Mouse (Mus musculus): ENCODE data around the gene Arpc3. TPM values are rescaled to one million over a fixed set of nuclear protein-coding genes. Genes with fewer than 3 reads are reported as not detected.

Gene Arpc3
- 159 and 165 TPM in 2 replicates for polyA plus RNA-seq (2012; rRNA removed)

DNA sequence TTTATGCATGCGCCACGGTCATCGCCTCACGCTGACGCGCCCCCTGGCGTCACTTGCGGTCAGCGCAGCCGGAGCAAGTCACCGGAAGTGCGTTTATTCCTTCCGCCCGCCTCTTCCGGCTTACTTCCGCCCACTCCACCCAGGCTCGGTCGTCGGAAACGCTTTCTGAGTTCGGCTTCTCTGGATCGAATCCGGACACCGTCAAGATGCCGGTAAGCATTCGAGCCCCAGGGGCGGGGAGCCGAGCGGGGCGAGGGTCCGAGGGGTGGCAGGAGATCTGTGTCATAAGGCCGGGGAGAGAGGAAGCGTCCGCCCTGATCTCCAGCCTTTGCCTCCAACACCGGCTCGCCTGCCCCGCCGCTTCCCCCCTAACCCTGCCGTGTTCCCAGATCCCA is at the start of gene Arpc3:
Arpc3 (plus strand) TSS at position 93 of the 395 bp plus-strand sequence.

DNA sequence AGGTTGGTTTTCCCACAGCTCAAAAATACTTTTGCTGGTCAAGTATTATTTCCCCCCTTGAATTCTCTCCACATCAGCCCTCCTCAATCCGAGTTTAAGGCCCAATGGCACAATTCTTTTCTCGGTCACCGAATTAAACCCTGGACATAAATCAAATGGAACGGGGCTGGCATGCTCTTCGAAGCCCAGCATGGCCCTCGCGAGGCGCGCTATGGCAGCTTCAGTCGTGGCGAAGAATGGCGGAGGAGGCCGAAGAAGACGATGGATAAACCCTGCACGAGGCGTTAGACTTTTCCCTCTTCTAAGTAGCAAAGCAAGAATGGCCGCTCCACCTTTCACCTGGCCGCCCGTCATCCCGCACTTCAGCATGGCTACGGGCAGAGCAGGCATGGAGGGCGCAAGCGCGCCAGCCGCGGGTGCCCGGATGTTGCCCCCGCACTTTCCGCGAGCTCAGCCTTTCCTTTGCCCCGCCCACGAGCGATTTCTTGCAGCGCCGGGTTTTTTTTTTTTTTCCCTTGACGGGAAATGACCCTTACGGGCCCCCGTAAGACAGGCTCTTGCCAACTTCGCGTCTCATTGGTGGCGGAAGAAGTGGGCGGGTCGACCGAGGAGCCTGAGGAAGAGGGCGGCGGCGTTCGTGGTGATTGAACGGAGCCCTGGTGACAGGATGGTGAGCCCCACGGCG is 37.7 kb upstream of the Arpc3 start, which contains the start of the genes Rad9b and Vps29:
Rad9b (minus strand) TSS at position 427 of the 685 bp plus-strand sequence.
Vps29 (plus strand) TSS at position 563 of the 685 bp plus-strand sequence.

DNA sequence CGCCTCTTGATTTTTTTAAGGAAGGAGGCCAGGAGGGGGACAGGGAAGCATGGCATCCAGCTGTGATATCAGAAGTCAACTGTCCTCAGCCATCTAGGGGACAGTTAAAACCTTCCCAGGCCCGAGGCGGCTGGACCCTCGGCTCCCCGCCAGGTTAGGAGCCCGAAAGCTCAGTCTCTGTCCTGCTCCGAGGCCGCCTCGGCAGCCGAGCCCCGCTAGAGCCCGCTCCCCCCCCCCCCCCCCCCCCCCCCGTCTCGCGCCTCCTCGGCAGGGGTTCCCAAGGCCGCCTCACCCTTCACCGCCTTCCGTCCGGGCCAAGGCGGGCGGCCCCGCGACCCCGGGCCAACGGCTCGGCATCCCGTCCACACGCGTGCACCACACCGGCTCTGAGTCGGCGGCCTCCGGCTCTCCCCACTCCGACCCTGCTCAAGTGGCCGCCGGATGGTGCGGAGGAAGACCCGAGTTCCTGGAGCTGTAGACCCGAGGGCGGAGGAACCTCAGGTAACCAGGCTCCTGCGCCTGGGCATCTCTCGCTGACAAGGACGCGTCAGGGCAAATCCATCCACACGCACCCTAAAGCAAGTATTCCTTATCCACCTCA is 20.0 kb upstream of the Arpc3 start, which contains the start of gene Gpn3:
Gpn3 (plus strand) TSS at position 286 of the 601 bp plus-strand sequence.

DNA sequence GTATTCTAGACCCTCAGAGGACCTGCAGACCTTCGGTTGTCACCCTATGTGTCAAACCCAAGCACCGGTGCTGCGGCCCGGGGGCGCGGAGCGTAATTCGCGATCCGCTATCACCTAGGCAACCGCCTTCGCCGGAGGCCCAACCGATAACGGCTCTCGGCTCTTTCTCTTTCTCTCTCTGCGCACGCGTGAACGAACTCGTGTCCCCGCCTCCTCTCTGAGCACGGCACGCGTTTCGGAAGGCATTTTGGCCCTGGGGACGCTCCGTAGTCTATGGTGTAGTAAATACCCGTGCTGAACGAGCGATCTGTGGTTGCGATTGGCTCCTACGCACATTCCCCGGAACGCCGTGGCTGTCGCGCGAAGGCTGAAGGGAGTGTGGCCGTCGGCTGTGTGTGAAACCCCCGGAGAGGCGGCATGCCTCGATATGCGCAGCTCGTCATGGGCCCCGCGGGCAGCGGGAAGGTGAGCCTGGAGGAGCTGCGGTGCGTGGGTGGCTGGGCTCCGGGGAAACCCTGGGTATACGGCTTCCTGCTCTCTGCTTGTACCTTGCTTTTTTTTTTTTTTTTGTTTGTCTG is 19.4 kb upstream of the Arpc3 start, which contains the start of gene Fam216a:
Fam216a (minus strand) TSS at position 173 of the 578 bp plus-strand sequence.

DNA sequence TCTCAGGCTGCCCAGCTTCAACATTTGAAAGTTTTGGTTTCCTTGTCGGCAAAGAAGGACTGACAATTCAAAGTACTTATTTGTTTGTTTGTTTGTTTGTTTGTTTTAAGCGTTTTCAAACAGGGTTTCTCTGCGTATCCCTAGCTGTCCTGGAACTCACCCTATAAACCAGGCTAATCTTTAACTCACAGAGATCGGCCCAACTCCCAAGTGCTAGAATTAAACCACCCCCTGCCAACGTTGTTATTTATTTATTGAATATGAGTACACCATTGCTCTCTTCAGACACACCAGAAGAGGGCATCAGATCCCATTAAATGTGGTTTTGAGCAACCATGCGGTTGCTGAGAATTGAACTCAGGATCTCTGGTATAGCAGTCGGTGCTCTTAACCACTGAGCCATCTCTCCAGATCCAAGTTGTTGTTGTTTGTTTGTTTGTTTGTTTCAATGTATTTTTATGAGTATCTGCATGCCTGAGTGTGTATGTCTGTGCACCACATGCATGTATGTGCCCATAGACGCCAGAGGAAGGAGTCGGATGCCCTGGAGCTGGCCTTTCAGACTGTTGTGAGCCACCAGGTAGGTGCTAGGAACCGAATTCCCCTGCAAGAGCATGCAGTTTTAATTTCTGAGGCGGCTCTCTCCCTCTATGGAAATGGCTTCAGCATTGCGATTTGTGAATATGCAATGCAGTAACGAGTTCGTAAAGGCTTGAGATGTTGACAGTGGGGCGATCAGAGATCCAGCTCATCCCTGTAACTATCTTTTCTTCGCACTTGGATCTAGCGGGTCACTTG is 29.8 kb downstream of the Arpc3 start, which contains the start of gene Anapc7:
Anapc7 (plus strand) TSS at position 423 of the 798 bp plus-strand sequence.

Other genes with a start within 250 kb of the Arpc3 start
- 92.4 and 99.2 TPM in 2 replicates for gene Ppp1cc, start 233.6 kb upstream of the Arpc3 start, polyA plus RNA-seq (2012; rRNA removed)
- 5.8 and 6.8 TPM in 2 replicates for gene Hvcn1, start 185.1 kb upstream of the Arpc3 start, polyA plus RNA-seq (2012; rRNA removed)
- 2.6 and 3.0 TPM in 2 replicates for gene Tctn1, start 127.4 kb upstream of the Arpc3 start, polyA plus RNA-seq (2012; rRNA removed)
- gene Pptc7, start 107.5 kb upstream of the Arpc3 start, polyA plus RNA-seq (2012; rRNA removed), result 7.6 and 10.1 TPM in 2 replicates
- gene Rad9b, start 37.6 kb upstream of the Arpc3 start, polyA plus RNA-seq (2012; rRNA removed), result 2.7 and 3.0 TPM in 2 replicates
- gene Vps29, start 37.5 kb upstream of the Arpc3 start, polyA plus RNA-seq (2012; rRNA removed), result 47.9 and 55.7 TPM in 2 replicates
- gene Gpn3, start 20.0 kb upstream of the Arpc3 start, polyA plus RNA-seq (2012; rRNA removed), result 24.4 and 29.1 TPM in 2 replicates
- gene Fam216a, start 19.5 kb upstream of the Arpc3 start, polyA plus RNA-seq (2012; rRNA removed), result 13.8 and 14.0 TPM in 2 replicates
- gene Anapc7, start 29.8 kb downstream of the Arpc3 start, polyA plus RNA-seq (2012; rRNA removed), result 10.0 and 11.7 TPM in 2 replicates
- 23.9 and 25.7 TPM in 2 replicates for gene Atp2a2, start 110.3 kb downstream of the Arpc3 start, polyA plus RNA-seq (2012; rRNA removed)
- 1.7 TPM in 2 replicates for gene Ift81, start 222.6 kb downstream of the Arpc3 start, polyA plus RNA-seq (2012; rRNA removed)

All from liver, embryonic 18 days (tissue).